ENCODE assay signal across 8 mouse cellular contexts in the genomic region with DNA sequence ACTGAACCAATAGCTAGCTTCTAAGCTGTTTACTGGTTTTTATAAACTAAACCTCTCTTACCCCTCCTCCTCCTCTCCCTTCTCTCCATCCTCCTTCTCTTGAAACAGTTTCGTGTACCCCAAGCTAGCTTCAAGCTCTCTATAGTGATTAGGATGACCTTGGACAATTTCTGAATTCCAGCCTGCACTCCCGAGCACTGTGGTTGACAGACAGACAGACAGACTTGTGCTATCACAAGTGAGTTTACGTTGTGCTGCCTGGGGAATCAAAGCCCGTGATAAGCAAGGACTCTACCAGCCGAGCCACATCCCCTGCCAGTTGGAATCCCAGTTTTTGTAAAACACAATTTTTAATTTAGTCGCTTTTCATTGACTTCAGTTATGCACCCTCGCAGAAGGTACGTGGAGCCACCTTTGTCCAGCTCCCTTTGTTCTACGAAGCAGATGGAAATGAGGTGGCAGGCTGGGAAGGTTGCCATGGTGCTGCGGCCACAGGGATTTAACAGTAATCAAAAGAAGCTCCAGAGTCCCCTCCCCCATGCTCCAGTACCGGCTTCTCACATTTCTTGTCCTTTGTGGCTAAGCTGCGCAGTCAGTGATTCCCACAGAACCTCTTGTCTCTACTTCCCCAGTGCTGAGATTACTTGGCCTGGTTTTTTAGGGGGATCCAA. TPM values are rescaled to one million over a fixed set of nuclear protein-coding genes. Genes with fewer than 3 reads are reported as not detected.
DNase-seq lines count a peak whose midpoint lies in the region; ATAC-seq and TF ChIP-seq lines count a peak whose summit lies in the region.
"Had no signal": no experiment of that assay in that cellular context is flagged by ENCODE, and none has a peak within 500 bp of the region (broad histone marks: within the 10 kb centered on the region; RNA-seq: fewer than 3 reads in every experiment).

No protein-coding gene starts in this region.

- no peak for ATAC-seq in heart, postnatal 0 days (ENCODE audit: insufficient read depth, low read depth)
- peak; percentile 86 for ATAC-seq in neural tube, embryonic 12.5 days (ENCODE audit: low FRiP score, low read depth)
- ATAC-seq in megakaryocyte progenitor cell, adult 5-6 weeks (replicated peaks; ENCODE audit: poor library complexity): no peak

- peaks cover 14% of the 10 kb centered on the region; the same call in 1 of the 2 replicates for H3K4me1 ChIP-seq in heart, postnatal 0 days (ENCODE audit: control insufficient read depth, insufficient read depth)
- H3K4me1 ChIP-seq in neural tube, embryonic 12.5 days: peaks cover 49% of the 10 kb centered on the region

- WGBS in heart, postnatal 0 days: 15% methylated on average over 12 of the region's 12 CpGs
- 5% methylated on average over 12 of the region's 12 CpGs for WGBS in neural tube, embryonic 12.5 days

- no peak for TF ChIP-seq CTCF in heart, postnatal 0 days (IDR thresholded peaks at IDR 0.05; ENCODE audit: low read depth)

- H3K27me3 ChIP-seq in heart, postnatal 0 days (ENCODE audit: control insufficient read depth, insufficient read depth, low read length): no peaks in the 10 kb centered on the region
- no peaks in the 10 kb centered on the region for H3K27me3 ChIP-seq in neural tube, embryonic 12.5 days (replicated peaks)

- H3K9ac ChIP-seq in heart, postnatal 0 days (replicated peaks; ENCODE audit: low read depth, low read length): no peak overlapping the region
- H3K9ac ChIP-seq in neural tube, embryonic 12.5 days: peak overlapping the region; percentile 43

- H3K36me3 ChIP-seq in heart, postnatal 0 days (replicated peaks; ENCODE audit: control insufficient read depth, insufficient read depth, low read length): no peaks in the 10 kb centered on the region
- no peaks in the 10 kb centered on the region for H3K36me3 ChIP-seq in neural tube, embryonic 12.5 days

- no peak overlapping the region; the same call in 1 of the 2 replicates for H3K4me3 ChIP-seq in heart, postnatal 0 days (ENCODE audit: low read depth, low read length)
- H3K4me3 ChIP-seq in neural tube, embryonic 12.5 days: no peak overlapping the region
- H3K4me3 ChIP-seq: erythroblast, embryonic 14.5 days had no signal

- peak overlapping the region; percentile 8; the same call in 1 of the 2 replicates for H3K4me2 ChIP-seq in heart, postnatal 0 days (ENCODE audit: low read depth, low read length)
- H3K4me2 ChIP-seq in neural tube, embryonic 12.5 days (replicated peaks): peak overlapping the region; percentile 51

- DNase-seq in thymus, postnatal 14 days: peak; percentile 31
- DNase-seq in thymus, postnatal 25 days: no peak
- DNase-seq in cerebellum, postnatal 10 days: peak; percentile 95
- peak; percentile 76 for DNase-seq in heart, postnatal 0 days (ENCODE audit: low spot score)
- DNase-seq in left cerebral cortex, postnatal 4 days: peak; percentile 95

- H3K9me3 ChIP-seq in heart, postnatal 0 days (replicated peaks; ENCODE audit: control insufficient read depth, low read length): no peaks in the 10 kb centered on the region
- H3K9me3 ChIP-seq in neural tube, embryonic 12.5 days: no peaks in the 10 kb centered on the region

- intact Hi-C loops in left cerebral cortex, postnatal 4 days (cut with DNase I): no loop called here

- H3K27ac ChIP-seq in heart, postnatal 0 days (ENCODE audit: low read depth): peak overlapping the region; percentile 24; the same call in 1 of the 2 replicates
- H3K27ac ChIP-seq in neural tube, embryonic 12.5 days: peak overlapping the region; percentile 96

- TF ChIP-seq EP300 in heart, postnatal 0 days (IDR thresholded peaks at IDR 0.05; ENCODE audit: low read depth): no peak

RNA-seq across cellular contexts. Expression of a gene that starts 15.3 kb away (rescaled TPM):
- 1,016 and 1,136 TPM in 2 replicates for total RNA-seq in heart, postnatal 0 days (2014; rRNA removed; ENCODE audit: low replicate concordance)
- polyA plus RNA-seq in heart, postnatal 0 days (2015; fragmentation: Nextera tagmentation; extraction: Ambion mirVana): 404 and 408 TPM in 2 replicates
- 1,000 to 10,000 TPM; 8,276 to 8,744 TPM for total RNA-seq in left cerebral cortex, postnatal 4 days (2021)
- 10,701 and 10,796 TPM in 2 replicates for polyA plus RNA-seq in neural tube, embryonic 12.5 days (2016; fragmentation: Nextera tagmentation; extraction: Ambion mirVana)
- total RNA-seq in megakaryocyte progenitor cell, adult 5-6 weeks (2015): 30.3 and 33.5 TPM in 2 replicates
- 15.3 and 22.2 TPM in 2 replicates for total RNA-seq in megakaryocyte progenitor cell, adult 5-6 weeks (2017)

RNA-seq across cellular contexts. Expression of a gene that starts 15.5 kb away (rescaled TPM):
- 78.3 and 158 TPM in 2 replicates for total RNA-seq in heart, postnatal 0 days (2014; rRNA removed; ENCODE audit: low replicate concordance)
- not detected in 2 replicates for polyA plus RNA-seq in heart, postnatal 0 days (2015; fragmentation: Nextera tagmentation; extraction: Ambion mirVana)
- total RNA-seq in left cerebral cortex, postnatal 4 days (2021): not detected
- not detected in 2 replicates for polyA plus RNA-seq in neural tube, embryonic 12.5 days (2016; fragmentation: Nextera tagmentation; extraction: Ambion mirVana)
- 0.69 and 1.1 TPM in 2 replicates for total RNA-seq in megakaryocyte progenitor cell, adult 5-6 weeks (2015)
- not detected in 2 replicates for total RNA-seq in megakaryocyte progenitor cell, adult 5-6 weeks (2017)
- polyA plus RNA-seq: erythroblast, embryonic 14.5 days had no signal

RNA-seq across cellular contexts. Expression of a gene that starts 34.5 kb away (rescaled TPM):
- total RNA-seq in heart, postnatal 0 days (2014; rRNA removed; ENCODE audit: low replicate concordance): 2,330 and 2,912 TPM in 2 replicates
- polyA plus RNA-seq in heart, postnatal 0 days (2015; fragmentation: Nextera tagmentation; extraction: Ambion mirVana): 608 and 611 TPM in 2 replicates
- 1,000 to 10,000 TPM; 1,107 to 1,135 TPM for total RNA-seq in left cerebral cortex, postnatal 4 days (2021)
- 1,299 and 1,329 TPM in 2 replicates for polyA plus RNA-seq in neural tube, embryonic 12.5 days (2016; fragmentation: Nextera tagmentation; extraction: Ambion mirVana)
- total RNA-seq in megakaryocyte progenitor cell, adult 5-6 weeks (2015): 2,787 and 2,962 TPM in 2 replicates
- total RNA-seq in megakaryocyte progenitor cell, adult 5-6 weeks (2017): 767 and 827 TPM in 2 replicates

RNA-seq across cellular contexts. Expression of a gene that starts 50.8 kb away (rescaled TPM):
- 25.5 and 28.2 TPM in 2 replicates for total RNA-seq in heart, postnatal 0 days (2014; rRNA removed; ENCODE audit: low replicate concordance)
- polyA plus RNA-seq in heart, postnatal 0 days (2015; fragmentation: Nextera tagmentation; extraction: Ambion mirVana): 8.0 and 9.6 TPM in 2 replicates
- total RNA-seq in left cerebral cortex, postnatal 4 days (2021): 10 to 100 TPM; 31.4 to 42.2 TPM
- 35.9 and 40.0 TPM in 2 replicates for polyA plus RNA-seq in neural tube, embryonic 12.5 days (2016; fragmentation: Nextera tagmentation; extraction: Ambion mirVana)
- total RNA-seq in megakaryocyte progenitor cell, adult 5-6 weeks (2015): 5.2 and 5.6 TPM in 2 replicates
- 3.8 and 9.4 TPM in 2 replicates for total RNA-seq in megakaryocyte progenitor cell, adult 5-6 weeks (2017)

Comparison
In these comparisons a context has a peak if more than half of its experiments do, and no peak if none do; other contexts are left out.
1. RNA of a gene that starts 15.3 kb away (total RNA-seq): 8,276 to 8,744 TPM in left cerebral cortex, postnatal 4 days and 1,016 to 1,136 TPM in heart, postnatal 0 days; 15.3 to 33.5 TPM in megakaryocyte progenitor cell, adult 5-6 weeks; every median in the first group is over 10 times any median in the second.
2. RNA of a gene that starts 15.5 kb away (total RNA-seq): 78.3 to 158 TPM in heart, postnatal 0 days; 0.69 to 1.1 TPM in megakaryocyte progenitor cell, adult 5-6 weeks and not detected in left cerebral cortex, postnatal 4 days; every median in the first group is over 10 times any median in the second.